Mouse (Mus musculus) heart, embryonic 11.5 days (tissue): Measurements from ENCODE around the gene Sacm1l. TPM values are rescaled to one million over a fixed set of nuclear protein-coding genes. Genes with fewer than 3 reads are reported as not detected.

Experiments used
- polyA plus RNA-seq: library from polyadenylated mRNA; unstranded; fragments of >200 nt; fragmentation: Nextera tagmentation; extraction: Ambion mirVana; gene quantifications from 2 replicates; pipeline ENCODE4 v1.2.1, GENCODE M21; 2014

Gene Sacm1l
- polyA plus RNA-seq, 1 experiment from 2014 or later, result 38.1 TPM

Other genes with a start within 250 kb of the Sacm1l start
- 995 and 1,126 TPM in 2 replicates for gene Lars2, start 162.8 kb upstream of the Sacm1l start, polyA plus RNA-seq
- gene Limd1, start 51.1 kb upstream of the Sacm1l start, polyA plus RNA-seq, result 30.9 and 32.4 TPM in 2 replicates
- gene Slc6a20b, start 102.8 kb downstream of the Sacm1l start, polyA plus RNA-seq, result 0.13 and 0.20 TPM in 2 replicates
- gene Ccr9, start 148.7 kb downstream of the Sacm1l start, polyA plus RNA-seq, result 0.17 and 0.21 TPM in 2 replicates
- not detected in 2 replicates for gene Slc6a20a, start 149.1 kb downstream of the Sacm1l start, polyA plus RNA-seq
- gene Lztfl1, start 187.9 kb downstream of the Sacm1l start, polyA plus RNA-seq, result 37.5 and 37.6 TPM in 2 replicates